Mouse (Mus musculus) cerebellum, postnatal 36 days (tissue): ENCODE measurements at regions not wholly inside any gene's neighbourhood (a gene's known extent, or its start where the extent isn't known, plus 50 kb on each side); places are given as distances from the start of the nearest gene placed in this dataset.

ENCODE experiments used
- DNase-seq, 2 experiments: peaks; one replicate each; pipeline ENCODE4 v3.0.0; 2021 to 2022; ENCODE audit warnings: mixed read lengths in 2 of 2

- DNase-seq = no peak
Measured at GRCm38 (mm10) chr13:28750949-28751692, 202.4 kb downstream of the Sox4 start.

- no peak for DNase-seq
Measured at GRCm38 (mm10) chr13:28740158-28740670, 213.3 kb downstream of the Sox4 start.

GRCm38 (mm10) chr13:28738160-28739100, 215.1 kb downstream of the Sox4 start:
- DNase-seq = no peak

- no peak for DNase-seq
Measured at GRCm38 (mm10) chr13:28732475-28732874, 221.0 kb downstream of the Sox4 start.

- no peak for DNase-seq
Measured at GRCm38 (mm10) chr13:28732036-28732435, 221.5 kb downstream of the Sox4 start.

GRCm38 (mm10) chr13:28730059-28730580, 223.4 kb downstream of the Sox4 start:
- no peak for DNase-seq

- DNase-seq = no peak
Measured at GRCm38 (mm10) chr13:28728768-28729167, 224.7 kb downstream of the Sox4 start.

GRCm38 (mm10) chr13:28724300-28724699, 229.2 kb downstream of the Sox4 start:
- no peak for DNase-seq

- DNase-seq = no peak
Measured at GRCm38 (mm10) chr13:28722074-28722473, 231.4 kb downstream of the Sox4 start.

- peak; percentile 43 to 50 for DNase-seq
Measured at GRCm38 (mm10) chr13:28721548-28721981, 231.9 kb downstream of the Sox4 start.

- DNase-seq = no peak
Measured at GRCm38 (mm10) chr13:28720639-28721239, 232.8 kb downstream of the Sox4 start.

GRCm38 (mm10) chr13:28720169-28720568, 233.3 kb downstream of the Sox4 start:
- no peak for DNase-seq

- peak in 1 of 2 experiments; percentile 10 for DNase-seq
Measured at GRCm38 (mm10) chr13:28718868-28719265, 234.6 kb downstream of the Sox4 start.

- no peak for DNase-seq
Measured at GRCm38 (mm10) chr13:28718169-28718867, 235.2 kb downstream of the Sox4 start.

GRCm38 (mm10) chr13:28717404-28717803, 236.1 kb downstream of the Sox4 start:
- no peak for DNase-seq

GRCm38 (mm10) chr13:28709966-28710365, 243.5 kb downstream of the Sox4 start:
- no peak for DNase-seq

- DNase-seq = no peak
Measured at GRCm38 (mm10) chr13:28701309-28701708, 252.2 kb downstream of the Sox4 start.

GRCm38 (mm10) chr13:28700081-28700480, 253.4 kb downstream of the Sox4 start:
- DNase-seq = no peak

- no peak for DNase-seq
Measured at GRCm38 (mm10) chr13:28699490-28700032, 254.0 kb downstream of the Sox4 start.

- DNase-seq = no peak
Measured at GRCm38 (mm10) chr13:28697796-28698678, 255.5 kb downstream of the Sox4 start.

- no peak for DNase-seq
Measured at GRCm38 (mm10) chr13:28693078-28693477, 260.4 kb downstream of the Sox4 start.
